Mouse (Mus musculus): ENCODE measurements around the gene Stat4. TPM values are rescaled to one million over a fixed set of nuclear protein-coding genes. Genes with fewer than 3 reads are reported as not detected.

The Stat4 gene
- polyA plus RNA-seq, 1 experiment from 2014 or later = 0.60 TPM

GRCm38 (mm10) chr1:52012231-52012630 is 25.3 kb downstream of the Stat4 start:
- Histone ChIP-seq H3K4me1 (ENCODE audit: control insufficient read depth, insufficient read depth, low read length) (peaks cover 5% of the 10 kb centered on the region; the same call in 1 of the 2 replicates), H3K9me3 (replicated peaks; ENCODE audit: control insufficient read depth, low read length, poor library complexity, severe bottlenecking) (no peaks in the 10 kb centered on the region), H3K27me3 (ENCODE audit: control insufficient read depth, insufficient read depth, low read depth, low read length) (peaks cover 4% of the 10 kb centered on the region; the same call in 1 of the 2 replicates), H3K27ac (ENCODE audit: low read length) (no peak overlapping the region), H3K9ac (ENCODE audit: low read depth, low read length) (no peak overlapping the region), H3K4me2 (ENCODE audit: low read length) (no peak overlapping the region), H3K36me3 (ENCODE audit: control insufficient read depth, insufficient read depth, low read length) (no peaks in the 10 kb centered on the region), H3K4me3 (ENCODE audit: low read depth, low read length) (no peak overlapping the region)
- no peak for ATAC-seq

GRCm38 (mm10) chr1:52012757-52013156 is 25.8 kb downstream of the Stat4 start:
- Histone ChIP-seq H3K9ac (ENCODE audit: low read depth, low read length) (no peak overlapping the region), H3K4me1 (ENCODE audit: control insufficient read depth, insufficient read depth, low read length) (peaks cover 5% of the 10 kb centered on the region; the same call in 1 of the 2 replicates), H3K4me3 (ENCODE audit: low read depth, low read length) (no peak overlapping the region), H3K27ac (ENCODE audit: low read length) (no peak overlapping the region), H3K27me3 (ENCODE audit: control insufficient read depth, insufficient read depth, low read depth, low read length) (peaks cover 4% of the 10 kb centered on the region; the same call in 1 of the 2 replicates), H3K36me3 (ENCODE audit: control insufficient read depth, insufficient read depth, low read length) (no peaks in the 10 kb centered on the region), H3K4me2 (ENCODE audit: low read length) (no peak overlapping the region), H3K9me3 (replicated peaks; ENCODE audit: control insufficient read depth, low read length, poor library complexity, severe bottlenecking) (no peaks in the 10 kb centered on the region)
- WGBS = 82% methylated on average over 7 of the region's 7 CpGs
- ATAC-seq = no peak

DNA sequence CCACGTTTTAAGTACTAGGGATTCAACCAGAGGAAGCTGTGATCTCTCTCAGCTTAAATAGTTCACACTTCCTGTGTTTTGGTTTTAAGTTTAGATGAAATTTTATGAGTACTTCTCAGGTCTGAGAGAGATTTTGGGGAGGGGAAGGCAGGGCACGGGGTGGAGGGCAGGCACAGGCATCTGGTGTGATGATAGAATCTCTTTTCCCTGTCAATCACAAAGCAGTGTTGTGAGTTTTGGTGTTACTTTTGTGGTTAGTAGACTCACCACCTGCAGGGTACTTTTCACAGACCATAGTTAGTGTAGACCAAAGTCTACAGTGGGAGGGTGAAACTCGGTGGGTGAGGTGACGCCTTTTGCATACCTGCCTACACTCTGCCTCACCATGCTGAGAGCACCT is 32.7 kb downstream of the Stat4 start:
- Histone ChIP-seq H3K36me3 (ENCODE audit: control insufficient read depth, insufficient read depth, low read length) (no peaks in the 10 kb centered on the region), H3K9ac (ENCODE audit: low read depth, low read length) (no peak overlapping the region), H3K4me3 (ENCODE audit: low read depth, low read length) (no peak overlapping the region), H3K27me3 (ENCODE audit: control insufficient read depth, insufficient read depth, low read depth, low read length) (no peaks in the 10 kb centered on the region), H3K9me3 (replicated peaks; ENCODE audit: control insufficient read depth, low read length, poor library complexity, severe bottlenecking) (no peaks in the 10 kb centered on the region), H3K27ac (ENCODE audit: low read length) (no peak overlapping the region), H3K4me1 (ENCODE audit: control insufficient read depth, insufficient read depth, low read length) (no peaks in the 10 kb centered on the region), H3K4me2 (ENCODE audit: low read length) (no peak overlapping the region)
- ATAC-seq = no peak
- 78% methylated on average over 4 of the region's 4 CpGs for WGBS

GRCm38 (mm10) chr1:52021936-52022725 is 35.2 kb downstream of the Stat4 start:
- Histone ChIP-seq H3K4me3 (ENCODE audit: low read depth, low read length) (no peak overlapping the region), H3K9me3 (replicated peaks; ENCODE audit: control insufficient read depth, low read length, poor library complexity, severe bottlenecking) (no peaks in the 10 kb centered on the region), H3K27me3 (ENCODE audit: control insufficient read depth, insufficient read depth, low read depth, low read length) (no peaks in the 10 kb centered on the region), H3K4me1 (ENCODE audit: control insufficient read depth, insufficient read depth, low read length) (no peaks in the 10 kb centered on the region), H3K4me2 (ENCODE audit: low read length) (no peak overlapping the region), H3K27ac (ENCODE audit: low read length) (no peak overlapping the region), H3K36me3 (ENCODE audit: control insufficient read depth, insufficient read depth, low read length) (no peaks in the 10 kb centered on the region), H3K9ac (ENCODE audit: low read depth, low read length) (no peak overlapping the region)
- no peak for ATAC-seq
- 94% methylated on average over 4 of the region's 4 CpGs for WGBS

DNA sequence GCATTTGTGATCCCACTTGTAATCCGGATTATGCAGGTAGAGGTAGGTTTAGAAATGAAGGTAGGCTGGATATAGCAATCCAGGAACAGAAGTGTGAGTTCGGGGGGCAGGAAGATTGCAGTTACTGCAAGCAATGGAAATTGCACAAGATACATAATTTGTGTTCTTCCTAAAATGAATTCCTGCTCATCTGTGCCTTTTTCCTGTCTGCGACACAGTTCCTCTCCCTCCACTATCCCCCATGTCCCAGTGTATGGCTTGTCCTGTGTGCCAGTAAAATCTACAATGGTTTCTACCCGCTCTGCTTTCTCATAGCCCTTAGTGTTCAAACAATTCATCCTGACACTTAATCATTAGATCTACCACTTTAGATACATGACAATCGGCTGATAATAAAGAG is 41.7 kb downstream of the Stat4 start:
- Histone ChIP-seq H3K9ac (ENCODE audit: low read depth, low read length) (no peak overlapping the region), H3K4me3 (ENCODE audit: low read depth, low read length) (no peak overlapping the region), H3K27me3 (ENCODE audit: control insufficient read depth, insufficient read depth, low read depth, low read length) (no peaks in the 10 kb centered on the region), H3K36me3 (ENCODE audit: control insufficient read depth, insufficient read depth, low read length) (no peaks in the 10 kb centered on the region), H3K4me1 (ENCODE audit: control insufficient read depth, insufficient read depth, low read length) (no peaks in the 10 kb centered on the region), H3K4me2 (ENCODE audit: low read length) (no peak overlapping the region), H3K27ac (ENCODE audit: low read length) (no peak overlapping the region), H3K9me3 (replicated peaks; ENCODE audit: control insufficient read depth, low read length, poor library complexity, severe bottlenecking) (no peaks in the 10 kb centered on the region)
- 92% methylated on average over 5 of the region's 5 CpGs for WGBS
- no peak for ATAC-seq

DNA sequence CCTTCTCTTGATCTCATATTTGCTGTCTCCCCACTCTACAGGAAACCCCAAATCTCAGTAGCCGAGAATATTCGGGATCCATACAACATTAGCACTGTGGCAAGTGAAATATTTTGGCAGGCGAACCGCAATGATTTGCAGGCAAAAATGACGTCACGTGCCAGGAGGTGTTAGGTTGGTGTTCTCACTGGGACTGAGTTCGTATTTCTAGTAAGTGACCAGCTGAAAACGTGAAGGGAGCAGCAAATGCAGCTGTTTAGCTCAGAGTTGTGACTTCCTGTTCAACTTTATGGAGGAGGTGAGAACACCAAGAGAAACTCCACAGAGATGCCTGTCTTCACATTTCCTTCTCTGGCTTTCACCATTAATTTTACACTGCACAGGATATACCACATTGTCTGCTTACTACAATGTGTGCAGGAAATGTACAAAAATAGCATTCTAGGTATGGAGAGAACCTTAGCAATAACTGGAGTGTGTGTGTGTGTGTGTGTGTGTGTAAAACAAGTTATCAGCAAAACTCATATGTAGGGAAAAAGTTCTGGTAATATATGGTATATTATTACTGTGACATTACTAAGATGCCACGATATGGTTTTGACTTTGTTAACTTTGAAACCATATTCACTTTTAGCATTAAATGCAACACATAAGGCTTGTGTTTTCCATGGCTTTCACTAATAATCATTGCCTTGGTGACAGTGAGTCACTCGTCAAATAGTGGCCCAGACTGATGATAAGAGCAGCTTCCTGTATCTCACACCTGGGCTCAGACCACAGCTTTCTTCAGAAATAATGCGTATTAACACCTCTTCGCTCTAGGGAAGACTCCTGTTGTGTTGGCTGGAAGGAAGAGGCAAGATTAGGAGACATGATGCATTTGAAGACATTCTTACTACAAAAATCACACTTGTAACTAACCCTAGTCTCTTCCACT is 48.1 kb downstream of the Stat4 start:
- no peaks in the 10 kb centered on the region; the same call in 1 of the 2 replicates for H3K4me1 ChIP-seq (ENCODE audit: control insufficient read depth, insufficient read depth, low read length)
- ATAC-seq = no peak
- H3K9me3 ChIP-seq (replicated peaks; ENCODE audit: control insufficient read depth, low read length, poor library complexity, severe bottlenecking) = no peaks in the 10 kb centered on the region
- no peak overlapping the region for H3K4me2 ChIP-seq (ENCODE audit: low read length)
- no peaks in the 10 kb centered on the region for H3K27me3 ChIP-seq (ENCODE audit: control insufficient read depth, insufficient read depth, low read depth, low read length)
- no peak overlapping the region for H3K27ac ChIP-seq (ENCODE audit: low read length)
- no peak overlapping the region for H3K4me3 ChIP-seq (ENCODE audit: low read depth, low read length)
- H3K9ac ChIP-seq (ENCODE audit: low read depth, low read length) = no peak overlapping the region
- WGBS = 91% methylated on average over 12 of the region's 12 CpGs
- no peaks in the 10 kb centered on the region for H3K36me3 ChIP-seq (ENCODE audit: control insufficient read depth, insufficient read depth, low read length)

- no peak for ATAC-seq
- no peak overlapping the region for H3K27ac ChIP-seq (ENCODE audit: low read length)
- H3K9ac ChIP-seq (ENCODE audit: low read depth, low read length) = no peak overlapping the region
- H3K27me3 ChIP-seq (ENCODE audit: control insufficient read depth, insufficient read depth, low read depth, low read length) = no peaks in the 10 kb centered on the region
- no peaks in the 10 kb centered on the region for H3K9me3 ChIP-seq (replicated peaks; ENCODE audit: control insufficient read depth, low read length, poor library complexity, severe bottlenecking)
- H3K36me3 ChIP-seq (ENCODE audit: control insufficient read depth, insufficient read depth, low read length) = no peaks in the 10 kb centered on the region
- no peak overlapping the region for H3K4me2 ChIP-seq (ENCODE audit: low read length)
- no peak overlapping the region for H3K4me3 ChIP-seq (ENCODE audit: low read depth, low read length)
- no peaks in the 10 kb centered on the region; the same call in 1 of the 2 replicates for H3K4me1 ChIP-seq (ENCODE audit: control insufficient read depth, insufficient read depth, low read length)
- WGBS = 53% methylated on average over 7 of the region's 7 CpGs
These were observed 52.2 kb downstream of the Stat4 start for GRCm38 (mm10) chr1:52039151-52039550.

- no peaks in the 10 kb centered on the region for H3K27me3 ChIP-seq (ENCODE audit: control insufficient read depth, insufficient read depth, low read depth, low read length)
- H3K9me3 ChIP-seq (replicated peaks; ENCODE audit: control insufficient read depth, low read length, poor library complexity, severe bottlenecking) = no peaks in the 10 kb centered on the region
- no peak overlapping the region for H3K9ac ChIP-seq (ENCODE audit: low read depth, low read length)
- no peak overlapping the region for H3K4me3 ChIP-seq (ENCODE audit: low read depth, low read length)
- no peak overlapping the region for H3K4me2 ChIP-seq (ENCODE audit: low read length)
- H3K36me3 ChIP-seq (ENCODE audit: control insufficient read depth, insufficient read depth, low read length) = no peaks in the 10 kb centered on the region
- no peak for ATAC-seq
- 83% methylated on average over 9 of the region's 9 CpGs for WGBS
- H3K27ac ChIP-seq (ENCODE audit: low read length) = no peak overlapping the region
- H3K4me1 ChIP-seq (ENCODE audit: control insufficient read depth, insufficient read depth, low read length) = no peaks in the 10 kb centered on the region; the same call in 1 of the 2 replicates
These were observed 52.7 kb downstream of the Stat4 start for GRCm38 (mm10) chr1:52039626-52040025.
